Mouse (Mus musculus): ENCODE measurements around the gene Tmem151a. TPM values are rescaled to one million over a fixed set of nuclear protein-coding genes. Genes with fewer than 3 reads are reported as not detected.
"Not testable (repeated sequence)": the region's sequence is repeated elsewhere in the genome, so short reads cannot be mapped to it uniquely, and the experiment has no call there.

Gene Tmem151a
- polyA plus RNA-seq, 1 experiment: 146 TPM

GRCm38 (mm10) chr19:5095887-5096474 lies 10.7 kb upstream of the Tmem151a start:
- H3K4me3 ChIP-seq (ENCODE audit: insufficient read depth, low read length): peak overlapping the region; percentile 55
- peak overlapping the region; percentile 76 for H3K27ac ChIP-seq (ENCODE audit: insufficient read depth, low read length)
- TF ChIP-seq POLR2A (IDR thresholded peaks at IDR 0.05; ENCODE audit: extremely low read depth, insufficient read depth, low read length) (peak; percentile 8; the same call in 1 of the 2 replicates), CTCF (IDR thresholded peaks at IDR 0.05; ENCODE audit: extremely low read depth, insufficient read depth, low read length) (no peak)
- peaks cover 2% of the 10 kb centered on the region; the same call in 1 of the 2 replicates for H3K4me1 ChIP-seq (ENCODE audit: control insufficient read depth, insufficient read depth, low read length)

- Histone ChIP-seq H3K27ac (ENCODE audit: insufficient read depth, low read length) (peak overlapping the region; percentile 11; the same call in 1 of the 2 replicates), H3K4me1 (ENCODE audit: control insufficient read depth, insufficient read depth, low read length) (peaks cover 2% of the 10 kb centered on the region; the same call in 1 of the 2 replicates), H3K4me3 (ENCODE audit: insufficient read depth, low read length) (peak overlapping the region; percentile 55)
- TF ChIP-seq CTCF (IDR thresholded peaks at IDR 0.05; ENCODE audit: extremely low read depth, insufficient read depth, low read length) (no peak), POLR2A (IDR thresholded peaks at IDR 0.05; ENCODE audit: extremely low read depth, insufficient read depth, low read length) (no peak; the same call in 1 of the 2 replicates)
Measured at GRCm38 (mm10) chr19:5094746-5095417, 9.6 kb upstream of the Tmem151a start.

- H3K4me1 ChIP-seq (ENCODE audit: control insufficient read depth, insufficient read depth, low read length): peaks cover 2% of the 10 kb centered on the region; the same call in 1 of the 2 replicates
Measured at GRCm38 (mm10) chr19:5094243-5094632, 8.9 kb upstream of the Tmem151a start.

GRCm38 (mm10) chr19:5093481-5094242 lies 8.3 kb upstream of the Tmem151a start:
- peaks cover 2% of the 10 kb centered on the region; the same call in 1 of the 2 replicates for H3K4me1 ChIP-seq (ENCODE audit: control insufficient read depth, insufficient read depth, low read length)
- TF ChIP-seq CTCF (IDR thresholded peaks at IDR 0.05; ENCODE audit: extremely low read depth, insufficient read depth, low read length): no peak
- TF ChIP-seq POLR2A (IDR thresholded peaks at IDR 0.05; ENCODE audit: extremely low read depth, insufficient read depth, low read length): no peak
- H3K27ac ChIP-seq (ENCODE audit: insufficient read depth, low read length): no peak overlapping the region
- no peak overlapping the region; the same call in 1 of the 2 replicates for H3K4me3 ChIP-seq (ENCODE audit: insufficient read depth, low read length)

More at GRCm38 (mm10) chr19:5094243-5094632, 8.9 kb upstream of the Tmem151a start:
- Histone ChIP-seq H3K4me3 (ENCODE audit: insufficient read depth, low read length) (peak overlapping the region; percentile 55), H3K27ac (ENCODE audit: insufficient read depth, low read length) (0 out of 2 replicates have a peak overlapping the region, but pooled peaks have one; percentile 11)
- TF ChIP-seq CTCF (IDR thresholded peaks at IDR 0.05; ENCODE audit: extremely low read depth, insufficient read depth, low read length) (peak; percentile 73), POLR2A (IDR thresholded peaks at IDR 0.05; ENCODE audit: extremely low read depth, insufficient read depth, low read length) (peak; percentile 13; the same call in 1 of the 2 replicates)

- no peak overlapping the region for H3K4me3 ChIP-seq (ENCODE audit: insufficient read depth, low read length)
- no peak overlapping the region for H3K27ac ChIP-seq (ENCODE audit: insufficient read depth, low read length)
- TF ChIP-seq CTCF (IDR thresholded peaks at IDR 0.05; ENCODE audit: extremely low read depth, insufficient read depth, low read length) (no peak), POLR2A (IDR thresholded peaks at IDR 0.05; ENCODE audit: extremely low read depth, insufficient read depth, low read length) (peak; percentile 46)
- H3K4me1 ChIP-seq (ENCODE audit: control insufficient read depth, insufficient read depth, low read length): no peaks in the 10 kb centered on the region; the same call in 1 of the 2 replicates
Measured at GRCm38 (mm10) chr19:5092083-5092482, 6.8 kb upstream of the Tmem151a start.

- H3K4me3 ChIP-seq (ENCODE audit: insufficient read depth, low read length): peak overlapping the region; percentile 87; the same call in 1 of the 2 replicates
- no peak overlapping the region for H3K27ac ChIP-seq (ENCODE audit: insufficient read depth, low read length)
- H3K4me1 ChIP-seq (ENCODE audit: control insufficient read depth, insufficient read depth, low read length): no peaks in the 10 kb centered on the region
- TF ChIP-seq CTCF (IDR thresholded peaks at IDR 0.05; ENCODE audit: extremely low read depth, insufficient read depth, low read length) (no peak), POLR2A (IDR thresholded peaks at IDR 0.05; ENCODE audit: extremely low read depth, insufficient read depth, low read length) (no peak)
Measured at GRCm38 (mm10) chr19:5089324-5089723, 4.0 kb upstream of the Tmem151a start.

- TF ChIP-seq CTCF (IDR thresholded peaks at IDR 0.05; ENCODE audit: extremely low read depth, insufficient read depth, low read length): peak; percentile 38
- peak; percentile 70; the same call in 1 of the 2 replicates for TF ChIP-seq POLR2A (IDR thresholded peaks at IDR 0.05; ENCODE audit: extremely low read depth, insufficient read depth, low read length)
- H3K4me1 ChIP-seq (ENCODE audit: control insufficient read depth, insufficient read depth, low read length): no peaks in the 10 kb centered on the region
- peak within 1 kb of the TSS; percentile 57 for H3K27ac ChIP-seq (ENCODE audit: insufficient read depth, low read length)
- H3K4me3 ChIP-seq (ENCODE audit: insufficient read depth, low read length): peak within 1 kb of the TSS; percentile 87
Measured at GRCm38 (mm10) chr19:5087884-5088728, 2.8 kb upstream of the Tmem151a start, which contains the start of gene Yif1a. TSS of gene Yif1a (plus strand) at chr19:5088538.

- H3K4me3 ChIP-seq (ENCODE audit: insufficient read depth, low read length): peak overlapping the region; percentile 99; the same call in 1 of the 2 replicates
- H3K4me1 ChIP-seq (ENCODE audit: control insufficient read depth, insufficient read depth, low read length); H3K27ac ChIP-seq (ENCODE audit: insufficient read depth, low read length): not testable (repeated sequence)
Measured at GRCm38 (mm10) chr19:5086533-5086932, 1.2 kb upstream of the Tmem151a start.

GRCm38 (mm10) chr19:5084834-5085144 lies 542 bp downstream of the Tmem151a start:
- H3K27ac ChIP-seq (ENCODE audit: insufficient read depth, low read length): peak overlapping the region; percentile 98
- TF ChIP-seq CTCF (IDR thresholded peaks at IDR 0.05; ENCODE audit: extremely low read depth, insufficient read depth, low read length) (no peak), POLR2A (IDR thresholded peaks at IDR 0.05; ENCODE audit: extremely low read depth, insufficient read depth, low read length) (no peak)
- peak overlapping the region; percentile 99 for H3K4me3 ChIP-seq (ENCODE audit: insufficient read depth, low read length)
- H3K4me1 ChIP-seq (ENCODE audit: control insufficient read depth, insufficient read depth, low read length): no peaks in the 10 kb centered on the region

Measured in cortical plate, adult 2 months (tissue).